Mouse (Mus musculus): ENCODE measurements at regions not wholly inside any gene's neighbourhood (a gene's known extent, or its start where the extent isn't known, plus 50 kb on each side); places are given as distances from the start of the nearest gene placed in this dataset.
"Not testable (repeated sequence)": the region's sequence is repeated elsewhere in the genome, so short reads cannot be mapped to it uniquely, and the experiment has no call there.

- Histone ChIP-seq H3K4me1 (no peaks in the 10 kb centered on the region), H3K9ac (no peak overlapping the region), H3K27ac (no peak overlapping the region), H3K4me3 (no peak overlapping the region), H3K36me3 (no peaks in the 10 kb centered on the region), H3K4me2 (no peak overlapping the region), H3K9me3 (replicated peaks) (peaks cover 15% of the 10 kb centered on the region; the same call in 1 of the 2 replicates), H3K27me3 (replicated peaks) (no peaks in the 10 kb centered on the region)
- ATAC-seq, result no peak
- 76% methylated on average over 14 of the region's 14 CpGs for WGBS (ENCODE audit: insufficient replicate concordance)
Measured at GRCm38 (mm10) chr5:133010624-133011575, 467.8 kb upstream of the Auts2 start.

DNA sequence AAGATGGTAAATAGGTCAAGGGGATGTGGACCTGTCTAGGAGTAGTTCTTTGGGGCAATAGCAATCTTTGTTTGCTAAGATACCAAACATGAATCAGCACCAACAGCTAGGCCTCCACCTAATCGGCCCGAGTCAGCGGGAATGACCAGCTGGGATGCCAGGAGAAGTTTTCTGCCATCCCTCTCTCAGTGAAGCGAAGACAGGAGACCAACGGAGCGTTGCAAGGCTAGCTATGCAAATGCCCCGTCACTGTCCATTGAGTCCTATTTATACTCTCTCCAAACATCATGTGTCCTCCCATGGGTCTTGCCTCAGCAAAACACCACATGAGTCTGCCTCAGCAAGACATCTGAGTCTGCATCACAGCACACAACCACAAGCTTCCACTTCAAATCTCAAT is 439.7 kb upstream of the Auts2 start:
- no peak overlapping the region for H3K27ac ChIP-seq
- no peaks in the 10 kb centered on the region for H3K27me3 ChIP-seq (replicated peaks)
- 79% methylated on average over 7 of the region's 7 CpGs for WGBS (ENCODE audit: insufficient replicate concordance)
- no peaks in the 10 kb centered on the region for H3K36me3 ChIP-seq
- no peak overlapping the region for H3K4me3 ChIP-seq
- no peaks in the 10 kb centered on the region for H3K9me3 ChIP-seq (replicated peaks)
- no peak overlapping the region for H3K4me2 ChIP-seq
- ATAC-seq, result no peak
- no peak overlapping the region for H3K9ac ChIP-seq
- no peaks in the 10 kb centered on the region for H3K4me1 ChIP-seq

GRCm38 (mm10) chr5:132979013-132979412 is 435.9 kb upstream of the Auts2 start:
- H3K27me3 ChIP-seq (replicated peaks), result no peaks in the 10 kb centered on the region
- no peak overlapping the region for H3K4me2 ChIP-seq
- H3K4me3 ChIP-seq, result no peak overlapping the region
- no peak overlapping the region for H3K9ac ChIP-seq
- H3K27ac ChIP-seq, result no peak overlapping the region
- no peaks in the 10 kb centered on the region for H3K9me3 ChIP-seq (replicated peaks)
- H3K4me1 ChIP-seq, result no peaks in the 10 kb centered on the region
- WGBS (ENCODE audit: insufficient replicate concordance), result 56% methylated on average over 5 of the region's 5 CpGs
- H3K36me3 ChIP-seq, result no peaks in the 10 kb centered on the region
- ATAC-seq, result no peak

GRCm38 (mm10) chr5:132975303-132975932 is 432.3 kb upstream of the Auts2 start:
- 47% methylated on average over 4 of the region's 4 CpGs for WGBS (ENCODE audit: insufficient replicate concordance)
- Histone ChIP-seq H3K27me3 (replicated peaks) (no peaks in the 10 kb centered on the region), H3K9me3 (replicated peaks) (no peaks in the 10 kb centered on the region; the same call in 1 of the 2 replicates), H3K4me2 (no peak overlapping the region), H3K36me3 (no peaks in the 10 kb centered on the region), H3K27ac (no peak overlapping the region), H3K4me1 (no peaks in the 10 kb centered on the region), H3K9ac (no peak overlapping the region), H3K4me3 (no peak overlapping the region)
- ATAC-seq, result no peak

- 24% methylated on average over 3 of the region's 3 CpGs for WGBS (ENCODE audit: insufficient replicate concordance)
- H3K9ac ChIP-seq, result no peak overlapping the region
- H3K27me3 ChIP-seq (replicated peaks), result no peaks in the 10 kb centered on the region
- H3K4me3 ChIP-seq, result no peak overlapping the region
- no peak overlapping the region for H3K27ac ChIP-seq
- no peak overlapping the region for H3K4me2 ChIP-seq
- no peaks in the 10 kb centered on the region; the same call in 1 of the 2 replicates for H3K9me3 ChIP-seq (replicated peaks)
- no peaks in the 10 kb centered on the region for H3K4me1 ChIP-seq
- no peaks in the 10 kb centered on the region for H3K36me3 ChIP-seq
- no peak for ATAC-seq
Measured at GRCm38 (mm10) chr5:132974876-132975275, 431.7 kb upstream of the Auts2 start.

DNA sequence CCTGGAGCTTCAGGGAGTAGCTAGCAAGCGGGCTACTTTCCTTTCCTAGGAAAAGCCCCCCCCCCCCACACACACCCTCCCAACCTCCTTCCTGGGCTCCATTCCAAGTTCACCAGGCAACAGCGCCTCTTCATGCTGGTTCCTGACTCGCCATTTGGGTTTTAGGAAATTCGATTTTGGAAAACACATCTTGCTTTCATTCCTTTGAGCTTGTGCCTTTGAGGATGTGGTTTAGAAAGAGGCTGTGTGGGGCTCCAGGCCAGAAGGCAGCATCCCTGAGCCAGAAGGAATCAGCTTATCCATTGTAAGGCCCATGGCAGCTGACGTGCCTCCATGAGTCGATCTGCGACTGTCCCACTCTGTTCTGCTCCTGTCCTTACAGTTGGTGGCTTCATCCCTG is 427.9 kb upstream of the Auts2 start:
- H3K9me3 ChIP-seq (replicated peaks), result no peaks in the 10 kb centered on the region; the same call in 1 of the 2 replicates
- no peaks in the 10 kb centered on the region for H3K36me3 ChIP-seq
- H3K4me2 ChIP-seq, result no peak overlapping the region
- H3K27ac ChIP-seq, result no peak overlapping the region
- no peaks in the 10 kb centered on the region for H3K4me1 ChIP-seq
- no peak overlapping the region for H3K4me3 ChIP-seq
- H3K9ac ChIP-seq, result no peak overlapping the region
- WGBS (ENCODE audit: insufficient replicate concordance), result 72% methylated on average over 7 of the region's 7 CpGs
- no peak for ATAC-seq
- H3K27me3 ChIP-seq (replicated peaks), result no peaks in the 10 kb centered on the region

DNA sequence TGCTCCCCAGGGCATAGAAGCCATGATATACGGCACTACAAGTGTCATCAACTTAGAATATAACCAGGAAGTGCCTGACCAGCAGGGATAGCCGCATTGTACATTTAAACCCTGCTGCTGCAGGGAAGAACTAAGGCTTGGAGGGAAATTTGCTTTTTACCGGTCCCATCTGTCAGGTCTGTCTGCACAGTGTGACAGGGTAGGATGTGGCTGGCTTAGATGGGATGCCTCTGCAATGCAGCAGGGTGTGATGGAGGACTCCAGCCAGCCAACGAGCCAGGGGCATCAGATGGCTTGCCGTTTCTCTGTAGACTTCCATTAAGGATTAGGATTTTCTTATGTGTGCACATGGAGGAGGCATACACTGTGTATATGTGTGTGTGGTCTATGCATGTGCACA is 426.2 kb upstream of the Auts2 start:
- Histone ChIP-seq H3K4me1 (no peaks in the 10 kb centered on the region), H3K4me3 (no peak overlapping the region), H3K4me2 (no peak overlapping the region), H3K36me3 (no peaks in the 10 kb centered on the region), H3K27me3 (replicated peaks) (no peaks in the 10 kb centered on the region), H3K9me3 (replicated peaks) (no peaks in the 10 kb centered on the region; the same call in 1 of the 2 replicates), H3K27ac (no peak overlapping the region), H3K9ac (no peak overlapping the region)
- 69% methylated on average over 5 of the region's 5 CpGs for WGBS (ENCODE audit: insufficient replicate concordance)
- no peak for ATAC-seq

GRCm38 (mm10) chr5:132959901-132960300 is 416.8 kb upstream of the Auts2 start:
- Histone ChIP-seq H3K4me2 (no peak overlapping the region), H3K4me3 (no peak overlapping the region), H3K9me3 (replicated peaks) (no peaks in the 10 kb centered on the region), H3K27me3 (replicated peaks) (no peaks in the 10 kb centered on the region), H3K4me1 (no peaks in the 10 kb centered on the region), H3K36me3 (no peaks in the 10 kb centered on the region), H3K9ac (no peak overlapping the region), H3K27ac (no peak overlapping the region)
- WGBS (ENCODE audit: insufficient replicate concordance), result 35% methylated on average over 1 of the region's 1 CpGs
- ATAC-seq, result no peak

DNA sequence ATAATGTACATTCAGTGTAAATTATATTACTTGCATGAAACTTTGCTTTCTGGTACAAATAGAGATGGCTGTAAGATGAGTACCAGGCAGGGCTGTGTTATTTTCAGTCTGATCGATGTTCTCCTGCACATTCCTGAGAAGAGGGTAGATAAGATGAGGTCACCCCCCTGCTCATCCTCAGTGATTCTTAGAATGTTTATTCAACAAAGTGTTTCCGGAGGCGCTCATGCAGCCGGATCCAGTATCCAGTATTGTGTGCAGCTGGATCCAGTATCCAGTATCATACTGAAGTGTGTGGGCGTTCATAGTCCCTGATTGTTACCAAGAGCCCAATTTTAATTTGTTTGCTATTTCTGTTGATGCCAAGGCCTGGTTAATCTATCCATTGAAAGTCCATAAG is 413.0 kb upstream of the Auts2 start:
- Histone ChIP-seq H3K4me2 (no peak overlapping the region), H3K4me3 (no peak overlapping the region), H3K4me1 (no peaks in the 10 kb centered on the region), H3K27me3 (replicated peaks) (no peaks in the 10 kb centered on the region), H3K27ac (no peak overlapping the region), H3K9ac (no peak overlapping the region), H3K9me3 (replicated peaks) (no peaks in the 10 kb centered on the region), H3K36me3 (no peaks in the 10 kb centered on the region)
- ATAC-seq, result no peak
- WGBS (ENCODE audit: insufficient replicate concordance), result 66% methylated on average over 5 of the region's 5 CpGs

- WGBS (ENCODE audit: insufficient replicate concordance), result 74% methylated on average over 8 of the region's 8 CpGs
- Histone ChIP-seq H3K4me2 (no peak overlapping the region), H3K4me1 (no peaks in the 10 kb centered on the region), H3K9ac (no peak overlapping the region), H3K27ac (no peak overlapping the region), H3K9me3 (replicated peaks) (no peaks in the 10 kb centered on the region), H3K36me3 (no peaks in the 10 kb centered on the region), H3K27me3 (replicated peaks) (no peaks in the 10 kb centered on the region), H3K4me3 (no peak overlapping the region)
- no peak for ATAC-seq
Measured at GRCm38 (mm10) chr5:132955051-132955450, 411.9 kb upstream of the Auts2 start.

GRCm38 (mm10) chr5:132933439-132933980 is 390.4 kb upstream of the Auts2 start:
- ATAC-seq, result no peak
- no peaks in the 10 kb centered on the region for H3K4me1 ChIP-seq

GRCm38 (mm10) chr5:132929955-132930354 is 386.8 kb upstream of the Auts2 start:
- H3K4me3 ChIP-seq; H3K4me1 ChIP-seq; H3K4me2 ChIP-seq; ATAC-seq; H3K36me3 ChIP-seq; H3K27me3 ChIP-seq (replicated peaks); H3K27ac ChIP-seq; H3K9ac ChIP-seq; H3K9me3 ChIP-seq (replicated peaks): not testable (repeated sequence)
- 76% methylated on average over 12 of the region's 12 CpGs for WGBS (ENCODE audit: insufficient replicate concordance)

More at GRCm38 (mm10) chr5:132933439-132933980, 390.4 kb upstream of the Auts2 start:
- Histone ChIP-seq H3K36me3 (no peaks in the 10 kb centered on the region), H3K4me3 (no peak overlapping the region), H3K9ac (no peak overlapping the region), H3K9me3 (replicated peaks) (no peaks in the 10 kb centered on the region), H3K27me3 (replicated peaks) (no peaks in the 10 kb centered on the region), H3K27ac (no peak overlapping the region), H3K4me2 (no peak overlapping the region)
- 57% methylated on average over 9 of the region's 9 CpGs for WGBS (ENCODE audit: insufficient replicate concordance)

All from liver, embryonic 12.5 days (tissue).